Mouse (Mus musculus) ES-E14 (cell line): ENCODE measurements around the gene Vav1.

Source experiments
- CHD2 ChIP-seq: IDR thresholded peaks from 2 replicates; pipeline ENCODE4 v1.6.1; 2014; ENCODE audit warnings: mild to moderate bottlenecking, low read depth, low read length, inconsistent platforms
- HCFC1 ChIP-seq: IDR thresholded peaks from 2 replicates; pipeline ENCODE4 v1.6.1; 2012; ENCODE audit warnings: low read length, inconsistent platforms, borderline replicate concordance; ENCODE audit not compliant: insufficient read depth
- MAFK ChIP-seq: IDR thresholded peaks from 2 replicates; pipeline ENCODE4 v1.6.1; 2014; ENCODE audit warnings: mild to moderate bottlenecking, low read depth, low read length, inconsistent platforms; ENCODE audit not compliant: insufficient read depth
- ZC3H11A ChIP-seq: IDR thresholded peaks from 2 replicates; pipeline ENCODE4 v1.6.1; 2012; ENCODE audit warnings: low read depth, mild to moderate bottlenecking, inconsistent platforms, low read length, borderline replicate concordance
- ZNF384 ChIP-seq: IDR thresholded peaks from 2 replicates; pipeline ENCODE4 v1.6.1; 2012; ENCODE audit warnings: low read depth, low read length, inconsistent platforms

DNA sequence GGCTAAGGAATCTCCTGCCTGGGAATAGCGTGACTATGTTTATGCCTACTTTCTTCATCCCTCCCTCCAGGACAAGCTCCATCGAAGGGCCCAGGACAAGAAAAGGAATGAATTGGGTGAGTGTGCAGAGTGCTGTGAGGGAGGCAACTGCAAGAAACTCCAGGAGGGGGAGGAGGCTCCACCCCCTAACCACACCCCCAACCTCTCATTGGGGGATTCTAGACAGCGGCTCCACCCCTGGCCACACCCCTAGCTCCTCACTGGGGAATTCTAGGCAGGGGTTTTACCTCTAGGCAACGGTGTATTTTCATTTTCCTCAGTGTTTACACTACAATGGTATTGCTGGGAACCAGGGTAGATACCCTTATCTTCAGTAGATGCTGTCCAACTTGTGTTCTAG lies 26.7 kb downstream of the Vav1 start:
- TF ChIP-seq ZC3H11A (no peak), HCFC1 (no peak), MAFK (no peak), CHD2 (no peak), ZNF384 (no peak)
